Mouse (Mus musculus) thymus, postnatal 10 days (tissue): ENCODE data around the gene Gzmn.
"Not testable (repeated sequence)": the region's sequence is repeated elsewhere in the genome, so short reads cannot be mapped to it uniquely, and the experiment has no call there.

ENCODE experiments used
- DNase-seq, 2 experiments: peaks; one replicate each; pipeline ENCODE4 v3.0.0; 2021; ENCODE audit warnings: low spot score in 2 of 2

Gzmn gene

GRCm38 (mm10) chr14:56174499-56174898 lies at the start of gene Gzmn:
Gene Gzmn (minus strand): TSS chr14:56174599.
- no peak for DNase-seq

DNA sequence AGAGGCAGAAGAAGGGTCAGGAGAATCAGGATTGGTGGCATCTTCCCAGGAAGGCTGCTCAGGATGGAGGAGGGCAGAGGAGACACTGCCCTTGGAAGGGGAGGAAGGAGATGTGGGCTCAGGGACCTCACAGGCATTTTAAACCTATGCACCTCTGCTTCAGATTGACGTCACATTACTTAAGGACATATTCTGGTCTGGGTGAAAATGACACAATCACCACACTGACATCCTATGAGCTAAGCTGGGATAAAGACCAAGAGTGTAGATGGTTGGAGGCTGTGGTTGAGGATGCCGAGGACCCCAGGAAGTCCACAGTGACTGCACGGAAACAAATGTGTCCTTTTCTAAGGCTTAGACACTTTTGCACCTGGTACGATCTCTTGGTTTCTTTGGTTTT lies 36.9 kb upstream of the Gzmn start, which contains the start of gene Gzmf:
TSS of gene Gzmf (minus strand) at position 101 of the 400 bp plus-strand sequence.
- no peak for DNase-seq

DNA sequence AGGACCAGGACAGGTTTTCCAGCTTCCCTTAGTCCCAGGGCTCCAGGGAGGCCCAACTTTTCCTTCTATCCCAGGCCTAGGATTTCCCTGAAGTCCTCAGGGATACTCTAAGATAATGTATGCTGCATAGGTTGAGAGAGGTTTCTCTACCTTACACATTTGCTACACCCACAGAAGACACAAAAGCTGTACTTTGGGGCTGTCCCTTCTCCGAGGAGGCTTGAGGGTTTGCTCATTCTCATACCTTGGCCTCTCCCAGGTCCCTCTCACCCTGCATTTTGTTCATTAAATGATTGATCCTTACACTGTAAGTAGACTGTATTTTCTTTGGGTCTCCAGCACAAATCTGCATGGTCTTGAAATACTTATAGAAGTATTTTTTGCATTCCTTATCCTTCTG lies 31.2 kb upstream of the Gzmn start:
- DNase-seq: no peak

- peak in 1 of 2 experiments; percentile 50 for DNase-seq
Observed at GRCm38 (mm10) chr14:56205021-56205420, 30.6 kb upstream of the Gzmn start.

GRCm38 (mm10) chr14:56203975-56204374 lies 29.6 kb upstream of the Gzmn start:
- DNase-seq: peak; percentile 29 to 66

DNA sequence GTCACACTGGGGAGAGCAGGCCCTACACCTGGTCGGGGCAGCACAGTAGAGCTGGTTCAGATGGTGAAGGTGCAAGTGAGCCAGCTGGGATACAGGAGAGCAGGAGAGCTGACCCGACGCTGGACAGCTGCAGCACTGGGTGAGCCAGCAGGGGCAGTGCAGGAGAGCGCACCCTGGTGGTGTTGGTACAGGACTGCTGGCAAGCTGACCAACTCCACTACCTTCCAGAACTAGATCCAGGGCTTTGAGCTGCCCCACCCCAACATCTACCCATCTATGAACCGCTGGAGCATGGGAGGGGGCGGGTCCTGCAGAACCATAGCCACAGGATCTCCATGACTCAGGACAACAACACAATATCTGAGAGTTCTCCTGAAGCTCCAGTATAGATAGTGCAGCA lies 12.5 kb upstream of the Gzmn start:
- peak in 1 of 2 experiments; percentile 10 for DNase-seq

DNA sequence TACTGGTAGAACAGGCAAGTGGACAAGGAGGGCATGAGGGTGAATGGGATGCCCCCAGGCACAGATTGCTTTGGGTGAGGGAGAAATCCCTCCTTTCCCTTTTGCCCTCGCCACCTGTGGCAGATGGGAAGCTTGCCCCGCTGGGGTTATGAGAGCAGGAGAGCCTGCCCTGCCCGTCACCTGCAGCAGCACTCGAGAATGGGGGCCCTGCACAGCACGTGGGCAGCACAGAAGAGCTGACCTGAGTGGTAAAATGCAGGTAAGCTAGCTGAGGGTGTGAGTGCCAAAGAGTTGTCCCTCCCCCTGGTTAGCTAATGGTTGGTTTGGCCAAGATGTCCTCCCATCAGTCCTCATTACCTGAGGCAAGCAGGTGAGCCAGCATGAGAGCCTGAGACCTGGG lies 12.1 kb upstream of the Gzmn start:
- no peak for DNase-seq

DNA sequence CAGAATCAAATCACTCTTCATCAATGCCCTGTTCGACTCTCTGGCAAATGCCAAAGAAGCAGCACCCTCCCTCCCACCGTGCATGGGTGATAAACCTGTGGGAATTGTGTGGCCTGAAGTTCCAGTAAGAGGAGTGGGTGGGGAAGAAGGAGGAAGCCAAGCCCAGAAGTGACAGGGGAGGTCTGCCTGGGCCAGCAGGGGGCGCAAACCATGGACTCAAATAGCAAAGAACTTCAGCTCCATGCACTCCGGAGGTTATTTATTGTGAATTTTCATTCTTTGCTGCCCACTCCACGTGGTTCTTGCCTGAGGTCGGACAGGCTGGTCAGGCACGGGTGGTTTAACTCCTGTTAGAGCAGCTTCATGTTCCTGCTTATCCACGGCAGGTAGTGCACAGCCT lies 3.3 kb upstream of the Gzmn start:
- DNase-seq: peak in 1 of 2 experiments; percentile 51

DNA sequence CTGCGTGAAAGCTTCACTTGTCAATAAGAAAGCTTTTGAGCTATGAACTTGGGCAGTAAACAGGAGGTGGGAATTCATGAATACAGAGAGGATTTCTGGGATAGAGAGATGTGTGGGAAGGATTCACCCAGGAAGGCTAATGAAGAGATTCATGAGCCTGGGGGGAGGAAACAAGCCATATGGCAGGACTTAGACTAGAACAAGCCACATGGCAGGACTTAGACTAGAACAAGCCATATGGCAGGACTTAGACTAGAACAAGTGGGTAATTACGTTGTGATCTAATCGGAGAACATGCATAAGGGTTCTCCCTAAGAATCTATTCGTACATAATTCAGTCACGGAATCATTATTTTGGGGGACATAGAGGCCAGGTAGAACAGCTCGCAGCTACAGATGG lies 1.0 kb downstream of the Gzmn start:
- no peak for DNase-seq

DNA sequence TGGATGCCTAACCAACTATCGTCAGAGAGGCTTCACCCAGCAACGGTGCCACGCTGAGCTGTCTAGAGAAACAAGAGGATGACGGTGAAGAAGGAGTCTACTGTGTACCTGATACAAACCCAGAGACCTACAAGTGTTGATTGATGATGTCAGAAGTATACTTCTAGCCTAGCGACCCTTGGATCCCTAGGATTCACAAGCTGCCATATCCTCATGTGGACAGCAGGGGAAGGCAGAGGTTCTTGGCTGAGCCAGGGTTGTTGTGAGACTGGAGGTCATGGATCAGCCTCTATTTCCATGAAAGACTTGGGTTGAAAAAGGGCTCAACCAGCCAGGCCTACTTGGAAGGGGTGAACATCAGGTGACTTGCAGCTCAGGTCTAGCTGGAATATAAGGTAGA lies 1.7 kb downstream of the Gzmn start:
- no peak for DNase-seq

DNA sequence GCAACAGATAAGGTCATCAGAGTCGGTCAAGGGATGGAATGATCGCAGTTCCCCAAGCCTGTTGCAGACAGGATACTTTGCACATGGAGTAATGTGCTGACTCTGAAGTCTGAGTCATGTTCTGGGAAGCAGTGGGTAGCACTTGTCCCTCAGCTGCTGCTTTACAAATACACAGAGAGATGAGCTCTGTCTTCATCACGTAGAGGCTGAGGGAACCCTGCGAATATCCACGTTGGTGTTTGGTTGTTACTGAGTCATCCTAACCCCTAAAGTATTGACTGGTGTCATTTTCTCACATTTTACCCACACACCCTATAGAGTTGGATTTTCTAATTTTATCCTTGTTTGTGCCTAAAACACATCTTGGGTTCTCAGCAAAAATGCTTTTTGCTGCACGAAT lies 6.4 kb downstream of the Gzmn start:
- DNase-seq: no peak

DNA sequence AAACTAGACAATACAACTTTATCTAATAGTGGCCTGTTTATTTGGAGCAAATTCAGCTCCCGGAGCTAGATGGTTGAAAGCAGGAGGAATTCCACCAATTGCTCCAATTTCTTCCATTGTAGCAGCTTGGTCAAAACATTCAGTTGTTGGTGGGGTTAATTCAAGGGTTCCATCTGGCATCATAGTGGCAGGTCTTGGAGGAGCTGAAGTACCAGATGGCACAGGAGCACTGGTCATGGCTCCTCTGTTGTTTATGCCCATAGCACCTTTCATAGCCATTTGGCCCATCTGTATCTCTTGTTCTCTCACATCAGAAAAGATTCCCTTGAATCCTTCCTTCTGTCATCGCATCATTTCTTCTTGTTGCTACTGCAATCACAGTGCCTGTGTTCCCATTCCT lies 12.3 kb downstream of the Gzmn start:
- no peak for DNase-seq

DNA sequence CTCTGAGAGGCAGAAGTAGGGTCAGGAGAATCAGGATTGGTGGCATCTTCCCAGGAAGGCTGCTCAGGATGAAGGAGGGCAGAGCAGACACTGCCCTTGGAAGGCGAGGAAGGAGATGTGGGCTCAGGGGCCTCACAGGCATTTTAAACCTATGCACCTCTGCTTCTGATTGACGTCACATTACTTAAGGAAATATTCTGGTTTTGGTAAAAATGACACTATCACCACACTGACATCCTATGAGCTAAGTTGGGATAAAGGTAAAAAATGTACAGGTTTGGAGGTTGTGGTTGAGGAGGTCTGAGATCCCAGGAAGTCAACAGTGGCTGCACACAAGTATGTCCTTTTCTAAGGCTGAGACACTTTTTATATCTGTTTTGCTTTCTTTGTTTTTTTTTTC lies 14.9 kb downstream of the Gzmn start, which contains the start of gene Gzmg:
TSS of gene Gzmg (minus strand) at position 101 of the 400 bp plus-strand sequence.
- not testable (repeated sequence) for DNase-seq

GRCm38 (mm10) chr14:56155340-56155739 lies 19.1 kb downstream of the Gzmn start:
- DNase-seq: no peak

GRCm38 (mm10) chr14:56133675-56134074 lies 40.7 kb downstream of the Gzmn start:
- not testable (repeated sequence) for DNase-seq

DNA sequence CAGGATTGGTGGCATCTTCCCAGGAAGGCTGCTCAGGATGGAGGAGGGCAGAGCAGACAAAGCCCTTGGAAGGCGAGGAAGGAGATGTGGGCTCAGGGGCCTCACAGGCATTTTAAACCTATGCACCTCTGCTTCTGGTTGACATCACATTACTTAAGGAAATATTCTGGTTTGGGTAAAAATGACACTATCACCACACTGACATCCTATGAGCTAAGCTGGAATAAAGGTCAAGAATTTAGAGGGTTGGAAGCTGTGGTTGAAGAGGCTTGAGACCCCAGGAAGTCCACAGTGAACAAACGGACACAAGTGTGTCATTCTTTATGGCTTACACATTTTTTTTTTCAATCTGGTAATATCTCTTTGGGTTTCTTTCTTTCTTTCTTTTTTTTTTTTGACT lies 41.9 kb downstream of the Gzmn start, which contains the start of gene Gzmd:
TSS of gene Gzmd (minus strand) at position 101 of the 400 bp plus-strand sequence.
- not testable (repeated sequence) for DNase-seq

GRCm38 (mm10) chr14:56128341-56128740 lies 46.1 kb downstream of the Gzmn start:
- DNase-seq: no peak

GRCm38 (mm10) chr14:56123516-56123915 lies 50.9 kb downstream of the Gzmn start:
- DNase-seq: no peak

DNA sequence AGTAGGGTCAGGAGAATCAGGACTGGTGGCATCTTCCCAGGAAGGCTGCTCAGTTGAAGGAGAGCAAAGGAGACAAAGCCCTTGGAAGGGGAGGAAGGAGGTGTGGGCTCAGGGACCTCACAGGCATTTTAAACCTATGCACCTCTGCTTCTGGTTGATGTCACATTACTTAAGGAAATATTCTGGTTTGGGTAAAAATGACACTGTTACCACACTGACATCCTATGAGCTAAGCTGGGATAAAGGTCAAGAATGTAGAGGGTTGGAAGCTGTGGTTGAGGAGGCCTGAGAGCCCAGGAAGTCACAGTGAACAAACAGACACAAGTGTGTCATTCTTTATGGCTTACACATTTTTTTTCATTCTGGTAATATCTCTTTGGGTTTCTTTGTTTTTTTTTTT lies 53.9 kb downstream of the Gzmn start, which contains the start of gene Gzme:
TSS of gene Gzme (minus strand) at position 101 of the 400 bp plus-strand sequence.
- DNase-seq: no peak
